Mouse (Mus musculus) gastrocnemius, adult 2 months (tissue): ENCODE measurements around the gene Alpl. TPM values are rescaled to one million over a fixed set of nuclear protein-coding genes. Genes with fewer than 3 reads are reported as not detected.

ENCODE experiments used
- DNase-seq: peaks from one replicate; pipeline ENCODE4 v3.0.0; 2022
- H3K27ac ChIP-seq: fragments of 200-600 bp; 2 replicates; pipeline ENCODE4 v1.8.1; 2022; ENCODE audit warnings: mild to moderate bottlenecking
- H3K4me3 ChIP-seq: fragments of 200-600 bp; 2 replicates; pipeline ENCODE4 v1.8.1; 2022; ENCODE audit warnings: mild to moderate bottlenecking, moderate library complexity
- CTCF ChIP-seq: fragments of 200-600 bp; IDR thresholded peaks from 2 replicates; pipeline ENCODE4 v1.8.1; 2022; ENCODE audit warnings: antibody characterized with exemption, mild to moderate bottlenecking, moderate library complexity
- intact Hi-C: fragments of 180-260 bp; cut with DNase I; formaldehyde crosslinking; loops from one replicate; pipeline ENCODE4 v1.15.1; 2025
- total RNA-seq, 2 experiments: library from RNA; stranded (reverse); gene quantifications; 2 replicates each; pipeline ENCODE4 v1.2.3; 2021

The Alpl gene
- total RNA-seq, 2 experiments from 2014 or later: 10.3 to 42.2 TPM

DNA sequence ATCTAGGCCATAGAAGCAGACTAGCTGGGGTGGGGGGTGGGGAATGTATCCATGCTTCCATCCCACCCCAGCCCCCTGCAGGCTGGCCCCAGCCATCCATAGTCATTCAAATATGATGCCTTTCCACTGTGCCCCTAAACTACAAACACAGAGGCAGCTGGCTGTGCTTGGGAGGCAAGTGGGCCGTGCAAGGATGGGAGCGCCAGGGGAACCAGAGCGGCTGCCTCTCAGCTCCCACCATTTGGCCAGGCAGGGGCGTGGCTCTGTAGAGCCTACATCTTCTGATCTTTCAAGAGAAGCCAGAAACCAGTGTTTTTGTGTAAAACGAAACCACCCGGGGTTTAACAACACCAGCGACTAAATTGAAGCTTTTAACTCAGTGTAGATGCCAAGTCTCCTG lies 4.7 kb downstream of the Alpl start:
- no peak overlapping the region for H3K27ac ChIP-seq
- no peak overlapping the region for H3K4me3 ChIP-seq
- no peak for TF ChIP-seq CTCF
- DNase-seq: peak; percentile 6
- intact Hi-C loops: no loop called here

DNA sequence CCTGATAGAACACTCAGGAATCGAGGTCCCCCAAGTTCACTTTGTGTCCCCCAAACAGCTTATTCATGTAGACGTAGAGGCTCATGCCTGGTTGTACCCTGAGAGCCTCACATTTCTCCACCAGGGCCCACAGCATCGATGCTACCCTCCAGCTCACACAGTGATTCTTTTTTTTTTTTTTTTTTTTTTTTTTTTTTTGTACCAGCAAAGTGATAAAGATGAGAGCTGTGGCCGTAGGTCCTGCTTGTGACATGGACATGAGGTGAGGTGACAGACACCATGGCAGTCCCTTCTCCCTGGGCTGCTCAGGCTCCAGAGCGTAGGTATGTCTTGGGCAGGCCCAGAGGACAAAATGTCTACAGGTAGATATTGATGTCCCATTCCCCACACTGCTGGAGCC lies 5.2 kb downstream of the Alpl start:
- intact Hi-C loops: no loop called here

DNA sequence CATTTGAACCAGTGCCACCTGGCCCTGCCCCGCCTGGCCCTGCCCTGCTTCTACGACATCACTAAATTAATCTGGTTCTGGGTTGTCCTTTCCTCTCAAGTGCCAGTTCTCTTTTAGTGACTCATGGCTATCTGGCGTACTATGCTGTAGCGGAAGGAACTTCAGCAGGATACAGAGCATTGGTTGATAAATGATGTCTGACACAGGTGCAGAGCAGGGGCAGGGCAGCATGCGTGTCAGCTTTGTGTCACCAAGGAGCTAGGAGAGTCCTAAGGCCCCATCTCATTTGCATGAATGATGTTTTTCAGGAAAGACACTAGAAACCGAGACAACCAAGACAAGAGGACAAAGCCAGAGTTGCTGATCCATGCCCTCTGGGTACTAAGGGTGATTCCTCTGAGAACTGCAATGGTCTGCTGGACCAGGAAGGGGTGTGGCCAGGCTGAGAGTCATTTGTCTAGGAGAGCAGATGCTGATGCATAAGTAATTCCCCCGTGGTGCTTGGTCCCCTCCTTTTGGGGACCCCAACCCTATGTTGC lies 7.6 kb downstream of the Alpl start:
- TF ChIP-seq CTCF: no peak
- no peak overlapping the region for H3K4me3 ChIP-seq
- peak; percentile 17 for DNase-seq
- intact Hi-C loops: no loop called here
- H3K27ac ChIP-seq: peak overlapping the region; percentile 28; the same call in 1 of the 2 replicates

More for the DNA sequence above, 5.2 kb downstream of the Alpl start:
- Histone ChIP-seq H3K4me3 (no peak overlapping the region), H3K27ac (no peak overlapping the region)
- no peak for DNase-seq
- TF ChIP-seq CTCF: no peak

DNA sequence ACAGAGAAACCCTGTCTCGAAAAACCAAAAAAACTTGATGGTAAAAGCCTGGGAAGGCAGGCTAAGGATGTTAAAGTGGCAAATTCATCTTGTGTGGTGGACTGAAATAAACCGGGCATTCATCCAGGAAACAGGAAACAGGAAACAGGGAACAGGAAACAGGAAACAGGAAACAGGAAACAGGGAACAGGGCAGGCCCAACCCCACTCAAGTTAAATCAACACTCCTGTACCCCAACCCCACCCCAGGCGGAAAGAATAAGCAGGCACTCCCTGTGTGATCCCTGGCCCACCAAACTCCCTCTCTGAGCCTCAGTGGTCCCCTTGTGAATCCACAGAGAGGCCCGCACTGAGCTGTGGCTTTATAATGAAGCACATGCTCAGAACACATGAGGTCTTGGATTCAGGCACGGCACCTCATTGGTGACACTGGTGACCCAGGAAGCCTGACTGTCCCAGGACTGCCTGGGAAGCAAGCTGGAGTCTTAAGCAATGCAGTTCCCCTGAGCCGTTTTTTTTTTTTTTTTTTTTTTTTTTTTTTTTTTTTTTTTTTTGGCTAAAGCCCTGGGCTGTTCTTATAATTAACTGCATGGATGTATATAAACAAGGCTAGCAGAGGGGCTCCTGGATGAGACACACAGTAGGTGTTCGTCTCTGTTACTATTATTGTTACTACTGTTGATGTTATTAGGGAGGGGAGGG lies 8.4 kb downstream of the Alpl start:
- DNase-seq: peak; percentile 9
- Histone ChIP-seq H3K27ac (peak overlapping the region; percentile 28; the same call in 1 of the 2 replicates), H3K4me3 (no peak overlapping the region)
- intact Hi-C loops: no loop called here
- no peak for TF ChIP-seq CTCF

DNA sequence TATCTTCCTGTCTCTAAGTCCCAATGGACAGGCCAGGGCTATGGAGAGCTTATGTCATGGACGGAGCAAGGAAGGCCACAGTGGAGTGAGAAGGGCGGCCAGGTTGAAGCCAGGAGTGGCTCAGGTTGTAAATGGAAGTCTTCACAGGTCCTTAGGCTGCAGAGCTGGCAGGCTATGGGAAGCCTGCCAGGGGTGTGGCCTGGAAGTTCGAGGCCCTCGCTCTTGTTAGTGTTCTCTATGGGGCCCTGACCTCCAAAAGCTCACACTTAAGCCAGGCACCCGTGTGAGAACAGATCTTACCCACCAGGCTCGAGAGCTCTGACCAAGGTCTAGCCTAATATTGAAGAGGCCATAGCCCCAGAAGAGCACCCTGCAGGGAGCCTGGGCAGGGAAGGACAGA lies 9.7 kb downstream of the Alpl start:
- peak; percentile 18 for DNase-seq
- no peak overlapping the region for H3K27ac ChIP-seq
- intact Hi-C loops: no loop called here
- no peak overlapping the region for H3K4me3 ChIP-seq
- TF ChIP-seq CTCF: no peak

DNA sequence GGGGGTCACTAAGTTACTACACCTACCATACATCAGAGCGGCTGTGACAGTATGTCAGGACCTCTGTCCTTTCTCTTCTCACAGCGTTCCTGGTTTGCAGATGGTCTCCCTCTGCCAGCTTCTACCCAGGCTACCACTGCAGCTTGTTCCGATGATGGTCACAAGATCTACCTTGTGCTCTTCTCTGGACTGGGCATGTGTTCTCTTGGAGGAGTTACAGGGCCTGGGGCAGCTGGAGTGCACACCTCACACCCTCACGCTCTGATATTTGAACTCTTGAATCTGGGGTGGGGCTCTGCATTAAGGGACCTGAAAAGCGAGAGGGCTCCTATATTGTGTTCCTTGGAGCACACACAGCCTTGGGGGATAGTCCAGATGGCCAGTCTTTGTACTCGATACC lies 10.9 kb downstream of the Alpl start:
- DNase-seq: peak; percentile 24
- TF ChIP-seq CTCF: no peak

DNA sequence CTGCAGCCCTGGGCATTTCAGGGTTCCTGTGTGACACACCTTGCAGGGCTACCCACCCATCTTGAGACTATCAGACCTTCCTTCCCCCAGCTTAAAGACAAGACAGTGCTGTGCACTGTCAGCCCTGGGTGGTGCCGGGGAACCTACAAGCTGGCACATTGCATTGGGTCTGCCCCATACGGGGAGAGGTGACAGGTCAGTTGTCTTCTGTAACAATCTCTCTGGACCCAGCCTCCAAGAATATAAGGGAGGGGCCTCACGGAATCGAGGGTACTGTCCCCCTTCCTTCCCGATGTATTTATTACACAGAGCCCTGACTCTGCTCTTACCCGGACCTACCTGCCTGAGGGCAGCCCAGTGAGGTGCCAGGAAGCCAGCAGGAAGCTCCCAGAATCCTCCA lies 11.4 kb downstream of the Alpl start:
- Histone ChIP-seq H3K4me3 (no peak overlapping the region), H3K27ac (peak overlapping the region; percentile 83)
- intact Hi-C loops: loop anchor here (5.0 kb wide), 1 partner anchor 37 kb away; no protein-coding TSS in a partner anchor
- DNase-seq: no peak
- no peak for TF ChIP-seq CTCF

More for the DNA sequence above, 10.9 kb downstream of the Alpl start:
- peak overlapping the region; percentile 24 for H3K27ac ChIP-seq
- intact Hi-C loops: no loop called here
- H3K4me3 ChIP-seq: no peak overlapping the region

DNA sequence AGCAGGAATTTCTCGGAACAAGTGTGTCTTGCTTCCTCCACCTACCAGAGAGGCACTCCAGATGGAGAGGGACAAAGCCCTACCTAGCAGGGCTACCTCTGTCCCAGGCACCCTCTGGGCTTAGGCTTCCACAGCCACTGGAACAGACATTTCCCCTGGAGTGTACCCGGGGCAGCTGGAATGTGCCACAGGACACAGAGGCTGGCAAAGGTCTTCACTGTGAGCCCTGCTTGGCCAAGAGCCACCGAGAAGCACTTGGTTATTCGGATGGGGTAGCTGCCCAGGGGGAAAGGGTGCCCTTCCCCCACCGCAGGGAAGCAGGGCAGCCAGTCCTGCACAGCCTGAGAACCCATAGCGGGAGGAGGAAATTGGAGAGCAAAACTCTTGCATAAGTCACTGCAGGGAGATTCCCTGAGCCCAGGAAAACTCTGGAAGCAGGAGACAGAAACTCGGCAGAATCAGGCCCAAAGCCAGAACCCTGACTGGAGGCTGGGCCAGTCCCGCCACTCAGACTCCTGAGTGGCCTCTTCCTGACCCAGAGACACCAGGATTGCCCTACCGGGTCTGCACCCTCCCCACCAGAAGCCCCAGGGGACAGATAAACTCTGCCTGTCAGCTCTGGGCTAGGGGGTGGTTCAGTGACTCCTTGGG lies 12.5 kb downstream of the Alpl start:
- H3K4me3 ChIP-seq: peak overlapping the region; percentile 34
- intact Hi-C loops: loop anchor here (5.0 kb wide), 1 partner anchor 36 kb away; no protein-coding TSS in a partner anchor
- peak; percentile 86 for DNase-seq
- TF ChIP-seq CTCF: no peak
- H3K27ac ChIP-seq: peak overlapping the region; percentile 83

DNA sequence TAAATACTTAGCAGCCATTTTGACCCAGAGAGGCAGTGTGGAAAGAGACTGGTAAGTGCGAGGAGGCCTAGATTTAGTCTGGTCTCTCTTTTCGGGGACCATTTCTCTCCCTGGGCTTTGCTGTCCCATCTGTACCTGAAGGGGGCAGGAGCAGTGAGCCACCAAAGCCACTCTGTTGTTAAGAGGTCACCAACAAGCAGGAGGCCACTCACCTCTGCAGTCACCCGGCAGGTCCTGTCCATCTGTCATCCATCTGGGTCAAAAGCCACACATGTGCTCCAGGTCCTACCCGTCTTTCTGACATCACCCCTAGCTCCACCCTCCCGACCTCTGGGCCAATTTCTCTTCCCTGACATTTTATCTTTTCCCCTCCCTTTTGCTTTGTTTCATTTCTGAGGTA lies 14.2 kb downstream of the Alpl start:
- DNase-seq: peak; percentile 10
- intact Hi-C loops: loop anchor here (5.0 kb wide), 1 partner anchor 35 kb away; no protein-coding TSS in a partner anchor
- Histone ChIP-seq H3K27ac (no peak overlapping the region), H3K4me3 (no peak overlapping the region)
- no peak for TF ChIP-seq CTCF

DNA sequence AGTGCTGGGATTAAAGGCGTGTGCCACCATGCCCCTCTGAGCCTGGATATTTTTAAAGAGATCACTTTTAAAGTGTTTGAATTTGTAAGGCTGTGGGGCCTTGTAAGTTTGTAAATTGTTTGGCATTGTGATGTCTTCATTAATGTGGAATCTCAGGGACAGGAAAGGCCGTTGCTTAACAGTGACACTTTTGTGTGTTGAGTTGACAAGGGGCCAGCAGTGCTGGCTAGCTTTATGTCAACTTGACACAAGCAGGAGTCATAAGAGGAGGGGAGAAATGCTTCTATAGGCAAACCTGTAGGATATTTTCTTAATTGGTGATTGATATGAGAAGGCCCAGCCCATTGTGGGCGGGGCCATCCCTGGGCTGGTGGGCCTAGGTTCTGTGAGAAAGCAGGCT lies 15.2 kb downstream of the Alpl start:
- DNase-seq: peak; percentile 4
- no peak for TF ChIP-seq CTCF
- Histone ChIP-seq H3K4me3 (no peak overlapping the region), H3K27ac (no peak overlapping the region)
- intact Hi-C loops: loop anchor here (5.0 kb wide), 1 partner anchor 34 kb away; no protein-coding TSS in a partner anchor

DNA sequence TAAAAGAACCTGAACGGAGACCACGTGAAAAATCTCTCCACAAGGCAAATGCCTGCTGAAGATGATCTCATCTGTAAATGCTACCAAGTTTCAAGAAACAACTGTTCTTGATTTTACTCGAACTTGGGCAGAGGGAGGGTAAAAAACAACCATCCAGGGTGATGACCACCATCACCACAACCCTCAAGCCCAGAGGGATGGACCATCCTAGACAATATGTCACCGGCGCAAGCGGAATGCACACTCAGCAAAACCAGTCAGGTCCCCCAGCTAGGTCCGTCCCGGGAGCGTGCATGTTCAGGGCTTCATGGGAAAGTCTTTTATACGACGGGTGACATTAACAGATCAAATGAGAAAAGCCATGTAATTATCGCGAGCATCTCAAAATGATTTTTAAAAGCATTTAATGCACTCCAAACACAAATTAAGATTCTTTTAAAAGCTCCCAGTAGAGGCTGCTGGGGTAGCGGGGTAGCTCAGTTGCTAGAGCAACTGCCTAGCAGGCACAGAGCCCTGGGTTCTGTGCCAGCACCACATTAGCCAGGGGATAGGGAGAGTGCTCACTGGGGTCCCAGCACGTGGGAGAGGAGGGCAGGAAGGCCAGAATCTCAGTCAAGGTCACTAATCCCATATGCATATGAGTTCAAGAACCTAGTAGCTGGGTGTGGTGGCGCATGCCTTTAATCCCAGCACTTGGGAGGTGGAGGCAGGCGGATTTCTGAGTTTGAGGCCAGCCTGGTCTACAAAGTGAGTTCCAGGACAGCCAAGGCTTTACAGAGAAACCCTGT lies 17.6 kb downstream of the Alpl start:
- intact Hi-C loops: no loop called here
- no peak overlapping the region for H3K27ac ChIP-seq
- H3K4me3 ChIP-seq: no peak overlapping the region
- DNase-seq: no peak
- TF ChIP-seq CTCF: no peak

DNA sequence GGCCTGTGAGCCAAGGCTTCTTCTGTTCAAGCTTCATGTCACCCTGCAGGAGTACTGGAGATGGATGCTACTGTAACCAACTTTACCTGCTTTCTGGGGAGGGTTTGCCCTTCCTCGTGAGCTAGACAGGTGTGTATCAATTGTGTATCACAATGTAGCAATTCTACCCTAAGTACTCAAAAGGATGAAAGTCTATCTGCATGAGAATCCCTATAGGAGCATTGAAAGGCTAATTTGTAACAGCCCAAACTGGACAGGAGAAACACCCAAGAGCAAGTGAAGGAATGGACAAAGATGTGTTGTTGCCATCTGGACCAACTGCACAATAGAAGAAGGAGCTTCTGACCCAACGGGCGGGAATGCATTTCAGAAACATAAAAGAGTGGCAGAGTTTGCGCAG lies 18.3 kb downstream of the Alpl start:
- TF ChIP-seq CTCF: no peak
- no peak overlapping the region for H3K27ac ChIP-seq
- intact Hi-C loops: no loop called here
- H3K4me3 ChIP-seq: no peak overlapping the region
- no peak for DNase-seq

DNA sequence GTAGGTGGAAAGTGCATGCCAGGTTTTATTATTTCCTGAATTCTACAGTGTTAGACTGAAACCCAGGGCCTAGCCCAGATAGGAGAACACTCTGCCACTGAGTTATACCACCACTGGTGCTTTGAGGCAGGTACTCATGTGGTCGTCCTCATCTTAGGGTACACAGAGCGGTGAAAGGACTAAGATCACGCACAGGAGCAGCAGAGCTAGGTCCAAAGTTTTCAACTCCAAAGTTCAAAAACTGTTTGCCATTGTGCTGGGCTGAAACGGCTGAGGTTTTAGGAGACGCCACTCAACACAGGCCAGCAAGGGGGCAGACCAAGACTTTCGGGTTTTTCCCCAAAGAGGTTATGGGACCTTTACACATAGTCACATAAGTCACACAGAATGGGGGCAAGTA lies 21.7 kb downstream of the Alpl start:
- intact Hi-C loops: no loop called here
- TF ChIP-seq CTCF: no peak

More for the DNA sequence above, 21.7 kb downstream of the Alpl start:
- no peak overlapping the region for H3K27ac ChIP-seq
- peak; percentile 3 for DNase-seq
- H3K4me3 ChIP-seq: no peak overlapping the region
